Mouse (Mus musculus): Measurements from ENCODE around the gene Gse1.
A peak's percentile ranks its signal among the peaks of the same experiment; 100 is the strongest.

- TF ChIP-seq POLR2A (IDR thresholded peaks at IDR 0.05; ENCODE audit: insufficient read length, low read depth) (no peak), TCF12 (IDR thresholded peaks at IDR 0.05; ENCODE audit: insufficient read depth, poor library complexity, severe bottlenecking) (no peak), MAX (IDR thresholded peaks at IDR 0.05; ENCODE audit: low read depth) (no peak), MYOD1 (IDR thresholded peaks at IDR 0.05; ENCODE audit: control insufficient read depth in 1 of 3, insufficient read length in 2 of 3, low read depth in 2 of 3) (peak in 1 of 3 experiments; percentile 14), USF1 (IDR thresholded peaks at IDR 0.05; ENCODE audit: low read depth) (no peak), E2F4 (IDR thresholded peaks at IDR 0.05; ENCODE audit: insufficient read depth) (no peak), POLR2AphosphoS2 (IDR thresholded peaks at IDR 0.05; ENCODE audit: insufficient read length, low read depth) (no peak), MYOG (IDR thresholded peaks at IDR 0.05; ENCODE audit: control insufficient read depth in 1 of 3, insufficient read depth in 1 of 3, insufficient read length in 2 of 3, low read depth in 2 of 3) (no peak), CEBPB (IDR thresholded peaks at IDR 0.05; ENCODE audit: insufficient read depth, poor library complexity, severe bottlenecking) (no peak)
Measured at GRCm38 (mm10) chr8:120232398-120232797, 4.1 kb downstream of the Gse1 start.

Measured in myocyte (in vitro differentiated cells).